Mouse (Mus musculus): ENCODE measurements at regions not wholly inside any gene's neighbourhood (a gene's known extent, or its start where the extent isn't known, plus 50 kb on each side); places are given as distances from the start of the nearest gene placed in this dataset.
"Not testable (repeated sequence)": the region's sequence is repeated elsewhere in the genome, so short reads cannot be mapped to it uniquely, and the experiment has no call there.

- Histone ChIP-seq H3K27ac (ENCODE audit: poor library complexity, severe bottlenecking) (no peak overlapping the region), H3K4me1 (replicated peaks) (no peaks in the 10 kb centered on the region), H3K4me2 (no peak overlapping the region), H3K9me3 (replicated peaks) (no peaks in the 10 kb centered on the region), H3K9ac (no peak overlapping the region), H3K36me3 (no peaks in the 10 kb centered on the region), H3K4me3 (no peak overlapping the region), H3K27me3 (replicated peaks) (no peaks in the 10 kb centered on the region)
- ATAC-seq (ENCODE audit: insufficient number of reproducible peaks, low FRiP score): no peak
- WGBS: 45% methylated on average over 1 of the region's 1 CpGs
Observed at GRCm38 (mm10) chr9:9342456-9343185, 103.7 kb upstream of the Arhgap42 start.

GRCm38 (mm10) chr9:9318624-9319023 lies 79.7 kb upstream of the Arhgap42 start:
- no peaks in the 10 kb centered on the region for H3K27me3 ChIP-seq (replicated peaks)
- no peak for ATAC-seq (ENCODE audit: insufficient number of reproducible peaks, low FRiP score)
- no peak overlapping the region for H3K4me2 ChIP-seq
- WGBS: 62% methylated on average over 1 of the region's 1 CpGs
- 0 out of 2 replicates have a peak, but pooled peaks cover 3% of the 10 kb centered on the region for H3K4me1 ChIP-seq (replicated peaks)
- H3K36me3 ChIP-seq: no peaks in the 10 kb centered on the region
- H3K27ac ChIP-seq (ENCODE audit: poor library complexity, severe bottlenecking): no peak overlapping the region
- no peak overlapping the region for H3K4me3 ChIP-seq
- no peak overlapping the region for H3K9ac ChIP-seq
- H3K9me3 ChIP-seq (replicated peaks): no peaks in the 10 kb centered on the region

DNA sequence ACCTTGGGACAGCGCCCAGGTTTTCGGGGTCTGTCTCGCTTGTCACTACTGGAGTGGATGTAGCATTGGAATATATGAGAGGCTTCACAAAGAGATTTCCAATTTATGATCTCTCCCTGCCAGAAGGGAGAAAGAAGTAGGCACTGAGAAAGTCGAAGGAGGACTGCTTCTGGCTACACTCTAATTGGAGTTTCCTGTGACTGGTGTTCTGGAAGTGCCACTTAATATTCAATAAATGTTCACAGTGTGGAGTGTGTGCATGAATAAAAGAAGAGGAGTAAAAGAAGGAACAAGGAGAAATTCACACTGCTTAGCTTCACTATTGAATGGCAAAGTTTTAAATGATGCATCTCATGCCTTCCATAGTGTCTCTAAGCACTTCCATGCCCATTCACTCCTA lies 77.1 kb upstream of the Arhgap42 start:
- WGBS: 87% methylated on average over 4 of the region's 4 CpGs
- H3K4me3 ChIP-seq: no peak overlapping the region
- H3K27me3 ChIP-seq (replicated peaks): no peaks in the 10 kb centered on the region
- H3K4me1 ChIP-seq (replicated peaks): 0 out of 2 replicates have a peak, but pooled peaks cover 6% of the 10 kb centered on the region
- H3K27ac ChIP-seq (ENCODE audit: poor library complexity, severe bottlenecking): no peak overlapping the region
- H3K4me2 ChIP-seq: no peak overlapping the region
- ATAC-seq (ENCODE audit: insufficient number of reproducible peaks, low FRiP score): no peak
- no peaks in the 10 kb centered on the region for H3K36me3 ChIP-seq
- no peaks in the 10 kb centered on the region for H3K9me3 ChIP-seq (replicated peaks)
- no peak overlapping the region for H3K9ac ChIP-seq

GRCm38 (mm10) chr9:9312274-9312673 lies 73.4 kb upstream of the Arhgap42 start:
- H3K9ac ChIP-seq: no peak overlapping the region
- H3K9me3 ChIP-seq (replicated peaks): no peaks in the 10 kb centered on the region
- no peaks in the 10 kb centered on the region for H3K36me3 ChIP-seq
- H3K4me3 ChIP-seq: no peak overlapping the region
- 0 out of 2 replicates have a peak, but pooled peaks cover 6% of the 10 kb centered on the region for H3K4me1 ChIP-seq (replicated peaks)
- H3K27me3 ChIP-seq (replicated peaks): no peaks in the 10 kb centered on the region
- H3K4me2 ChIP-seq: no peak overlapping the region
- H3K27ac ChIP-seq (ENCODE audit: poor library complexity, severe bottlenecking): no peak overlapping the region
- no peak for ATAC-seq (ENCODE audit: insufficient number of reproducible peaks, low FRiP score)

DNA sequence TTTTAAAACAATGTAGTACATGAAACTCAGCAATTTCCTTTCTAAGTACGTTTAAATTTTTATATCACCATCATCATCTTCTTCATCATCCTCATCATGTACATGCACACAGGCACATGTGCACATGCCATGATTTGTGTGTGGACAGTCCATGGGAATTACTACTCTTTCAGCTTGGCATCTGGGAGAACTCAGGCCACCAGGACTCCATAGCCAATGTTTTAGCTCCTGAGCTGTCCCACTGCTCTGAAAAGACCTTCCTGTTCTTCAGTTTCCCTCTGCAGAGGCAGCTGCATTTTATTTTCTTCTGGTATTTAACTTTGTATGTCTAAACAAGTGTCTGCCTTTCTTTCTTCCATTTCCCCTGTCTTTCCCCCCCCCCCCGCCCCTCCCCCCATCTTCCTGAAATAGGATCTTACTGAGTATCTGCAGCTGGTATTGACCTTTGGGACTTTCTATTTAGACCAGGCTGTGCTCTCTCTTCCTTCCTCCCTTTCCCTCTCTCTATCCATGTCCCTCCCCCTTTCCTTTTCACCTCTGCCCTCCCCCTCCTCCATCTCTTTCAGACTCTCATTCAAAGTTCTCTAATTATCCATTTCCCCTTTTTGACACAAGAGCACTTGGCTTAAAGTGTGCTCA lies 72.8 kb upstream of the Arhgap42 start:
- Histone ChIP-seq H3K9ac (no peak overlapping the region), H3K27ac (ENCODE audit: poor library complexity, severe bottlenecking) (no peak overlapping the region), H3K4me3 (no peak overlapping the region), H3K4me2 (no peak overlapping the region), H3K36me3 (no peaks in the 10 kb centered on the region), H3K27me3 (replicated peaks) (no peaks in the 10 kb centered on the region), H3K9me3 (replicated peaks) (no peaks in the 10 kb centered on the region), H3K4me1 (replicated peaks) (0 out of 2 replicates have a peak, but pooled peaks cover 6% of the 10 kb centered on the region)
- 93% methylated on average over 1 of the region's 2 CpGs for WGBS
- ATAC-seq (ENCODE audit: insufficient number of reproducible peaks, low FRiP score): no peak

DNA sequence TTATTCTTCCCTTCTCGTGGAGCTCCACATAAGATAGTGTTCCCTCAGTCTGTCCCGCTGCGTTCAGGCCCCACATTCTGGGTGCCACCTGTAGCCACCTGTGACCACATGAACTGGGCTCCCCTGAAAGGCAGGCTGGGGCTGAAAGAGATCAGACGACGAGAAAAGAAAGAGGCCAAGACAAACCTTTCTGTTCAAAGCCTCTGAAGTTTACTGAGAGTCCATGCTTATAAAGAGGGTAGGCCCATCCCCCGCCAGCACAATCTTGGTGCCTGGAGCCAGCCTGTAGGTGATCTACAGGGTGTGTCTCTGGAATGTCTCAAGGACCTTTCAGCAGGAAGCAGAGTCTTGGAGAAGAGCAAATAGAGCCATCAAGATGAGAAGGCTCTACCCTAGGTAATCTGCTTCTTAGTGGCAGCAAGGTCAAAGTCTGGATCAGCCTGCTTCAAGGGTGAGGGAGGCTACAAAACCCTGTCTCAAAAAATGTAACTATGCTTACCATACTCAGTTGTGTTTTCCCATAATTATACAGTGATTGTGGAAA lies 72.2 kb upstream of the Arhgap42 start:
- H3K9ac ChIP-seq; H3K9me3 ChIP-seq (replicated peaks); H3K27ac ChIP-seq (ENCODE audit: poor library complexity, severe bottlenecking); H3K4me3 ChIP-seq; H3K4me1 ChIP-seq (replicated peaks); ATAC-seq (ENCODE audit: insufficient number of reproducible peaks, low FRiP score); H3K4me2 ChIP-seq; H3K36me3 ChIP-seq; H3K27me3 ChIP-seq (replicated peaks): not testable (repeated sequence)
- 68% methylated on average over 6 of the region's 6 CpGs for WGBS

DNA sequence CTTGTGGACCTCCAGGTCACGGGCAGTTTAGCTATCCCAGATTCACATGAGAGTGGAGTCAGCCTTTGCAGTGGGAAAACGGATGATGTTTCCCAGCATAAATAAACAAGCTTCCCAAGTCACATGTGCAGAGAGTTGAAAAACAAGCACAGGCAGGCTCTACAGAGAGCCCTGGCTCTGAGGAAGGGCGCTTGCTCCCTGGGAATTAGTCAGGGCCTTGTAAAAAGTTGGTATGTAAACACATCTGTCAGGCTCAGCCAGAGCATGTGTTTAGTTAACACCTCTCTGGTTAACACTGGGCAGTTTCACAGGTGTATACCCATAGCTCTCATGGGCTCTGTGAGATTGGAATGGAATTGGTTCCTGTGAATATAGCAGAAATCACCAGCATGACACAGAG lies 51.9 kb upstream of the Arhgap42 start:
- no peaks in the 10 kb centered on the region for H3K9me3 ChIP-seq (replicated peaks)
- no peak for ATAC-seq (ENCODE audit: insufficient number of reproducible peaks, low FRiP score)
- 41% methylated on average over 3 of the region's 3 CpGs for WGBS

GRCm38 (mm10) chr9:9289570-9289969 lies 50.7 kb upstream of the Arhgap42 start:
- 74% methylated on average over 6 of the region's 6 CpGs for WGBS
- H3K36me3 ChIP-seq: no peaks in the 10 kb centered on the region
- no peak overlapping the region for H3K4me3 ChIP-seq
- ATAC-seq (ENCODE audit: insufficient number of reproducible peaks, low FRiP score): no peak
- no peaks in the 10 kb centered on the region for H3K27me3 ChIP-seq (replicated peaks)
- no peaks in the 10 kb centered on the region for H3K9me3 ChIP-seq (replicated peaks)
- no peak overlapping the region for H3K4me2 ChIP-seq
- H3K4me1 ChIP-seq (replicated peaks): no peaks in the 10 kb centered on the region
- H3K27ac ChIP-seq (ENCODE audit: poor library complexity, severe bottlenecking): no peak overlapping the region
- H3K9ac ChIP-seq: no peak overlapping the region

More for the DNA sequence above, 51.9 kb upstream of the Arhgap42 start:
- no peak overlapping the region for H3K9ac ChIP-seq
- no peaks in the 10 kb centered on the region for H3K4me1 ChIP-seq (replicated peaks)
- H3K27ac ChIP-seq (ENCODE audit: poor library complexity, severe bottlenecking): no peak overlapping the region
- no peaks in the 10 kb centered on the region for H3K36me3 ChIP-seq
- H3K4me2 ChIP-seq: no peak overlapping the region
- H3K4me3 ChIP-seq: no peak overlapping the region
- no peaks in the 10 kb centered on the region for H3K27me3 ChIP-seq (replicated peaks)

All from heart, embryonic 12.5 days (tissue).